Mouse (Mus musculus) megakaryocyte, embryonic 14.5 days (primary cell): ENCODE measurements around the gene Kcnip1.

ENCODE experiments used
- FLI1 ChIP-seq: IDR thresholded peaks from 2 replicates; pipeline ENCODE4 v1.6.1; 2012; ENCODE audit warnings: low read length, inconsistent platforms, mixed read lengths
- GATA1 ChIP-seq: IDR thresholded peaks from 3 replicates; pipeline ENCODE4 v1.6.1; 2012; ENCODE audit warnings: mixed read lengths, low read length, inconsistent platforms, borderline replicate concordance

DNA sequence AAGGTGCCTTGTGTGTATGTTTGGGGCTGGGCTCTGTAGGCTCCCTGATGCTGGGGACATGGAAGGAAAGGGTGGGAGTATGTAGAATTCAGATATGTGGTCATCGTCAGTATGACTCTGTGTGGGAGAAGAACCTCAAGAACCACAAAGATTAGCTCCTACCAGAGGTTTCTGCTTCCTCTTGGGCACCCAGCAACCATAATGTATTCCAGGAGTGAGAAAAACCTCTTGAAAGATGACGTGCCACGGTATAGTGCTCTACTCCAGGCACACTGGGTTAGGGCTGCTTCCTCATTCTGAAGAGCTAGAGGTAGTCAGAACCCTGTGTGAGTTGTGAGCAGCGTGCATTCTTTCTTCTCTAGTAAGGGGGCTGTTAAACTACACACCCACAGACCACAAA, 25.2 kb downstream of the Kcnip1 start:
- TF ChIP-seq GATA1, result no peak
- TF ChIP-seq FLI1, result no peak
